Mouse (Mus musculus): ENCODE measurements around the gene Itga10. TPM values are rescaled to one million over a fixed set of nuclear protein-coding genes. Genes with fewer than 3 reads are reported as not detected.

Itga10 gene
- total RNA-seq, 2 experiments from 2014 or later, result 2.3 to 3.1 TPM

Other genes starting within 250 kb of the Itga10 start
- gene BC107364, start 193.3 kb upstream of the Itga10 start, total RNA-seq (2021), result not detected
- gene Hfe2, start 120.4 kb upstream of the Itga10 start, total RNA-seq (2021), result under 1 TPM; 0.25 to 0.30 TPM
- gene Txnip, start 87.6 kb upstream of the Itga10 start, total RNA-seq (2021), result 10 to 100 TPM; 28.1 to 34.8 TPM
- not detected for gene Gm16253, start 68.6 kb upstream of the Itga10 start, total RNA-seq (2021)
- 10 to 100 TPM; 28.7 to 31.6 TPM for gene Polr3gl, start 51.4 kb upstream of the Itga10 start, total RNA-seq (2021)
- gene Ankrd34a, start 48.9 kb upstream of the Itga10 start, total RNA-seq (2021), result 10 to 100 TPM; 55.7 to 56.8 TPM
- gene Lix1l, start 44.4 kb upstream of the Itga10 start, total RNA-seq (2021), result 10 to 100 TPM; 30.9 to 33.0 TPM
- gene Rbm8a, start 15.7 kb upstream of the Itga10 start, total RNA-seq (2021), result 10 to 100 TPM; 48.7 to 52.2 TPM
- gene Pex11b, start 10.2 kb upstream of the Itga10 start, total RNA-seq (2021), result 10 to 100 TPM; 53.0 to 54.2 TPM
- gene Gm42957, start 10.1 kb upstream of the Itga10 start, total RNA-seq (2021), result under 1 TPM; 0.66 to 0.74 TPM
- gene Ankrd35, start 24.5 kb downstream of the Itga10 start, total RNA-seq (2021), result 1 to 10 TPM; 5.5 to 6.9 TPM
- 10 to 100 TPM; 28.9 to 31.5 TPM for gene Pias3, start 50.8 kb downstream of the Itga10 start, total RNA-seq (2021)
- gene Nudt17, start 63.0 kb downstream of the Itga10 start, total RNA-seq (2021), result 10 to 100 TPM; 11.4 to 17.9 TPM
- 10 to 100 TPM; 20.7 to 22.5 TPM for gene Polr3c, start 82.0 kb downstream of the Itga10 start, total RNA-seq (2021)
- gene Rnf115, start 82.1 kb downstream of the Itga10 start, total RNA-seq (2021), result 10 to 100 TPM; 61.6 to 62.0 TPM
- gene Pdzk1, start 183.7 kb downstream of the Itga10 start, total RNA-seq (2021), result under 1 TPM; 0.46 to 0.50 TPM
- gene Cd160, start 183.8 kb downstream of the Itga10 start, total RNA-seq (2021), result not detected

Data from layer of hippocampus, adult 18-20 months (tissue).